ENCODE assay signal across 9 mouse cellular contexts in genomic region chr1:93731880-93732281, GRCm38 (mm10). TPM values are rescaled to one million over a fixed set of nuclear protein-coding genes. Genes with fewer than 3 reads are reported as not detected.
A peak's percentile ranks its signal among the peaks of the same experiment; 100 is the strongest.
DNase-seq lines count a peak whose midpoint lies in the region; ATAC-seq and TF ChIP-seq lines count a peak whose summit lies in the region.
"Had no signal": no experiment of that assay in that cellular context is flagged by ENCODE, and none has a peak within 500 bp of the region (broad histone marks: within the 10 kb centered on the region; RNA-seq: fewer than 3 reads in every experiment).

No protein-coding gene starts in this region.

- H3K27ac ChIP-seq in gastrocnemius, adult 2 months, result peak overlapping the region; percentile 81

- no peak for DNase-seq in gastrocnemius, adult 2 months
- no peak for DNase-seq in gastrocnemius, adult 8-10 months (ENCODE audit: low spot score in 2 of 2)
- peak; percentile 16 for DNase-seq in lung, postnatal 36 days
- DNase-seq in lung, postnatal 14 days, result no peak
- DNase-seq in kidney, postnatal 25 days, result peak; percentile 40 to 51
- DNase-seq in telencephalon, adult 2 months (ENCODE audit: low read depth, low spot score), result peak; percentile 35
- DNase-seq in adrenal gland, postnatal 14 days, result no peak
- DNase-seq: heart, postnatal 4 days had no signal

- ATAC-seq in erythroid progenitor cell, adult 5-6 weeks (replicated peaks; ENCODE audit: low FRiP score, poor library complexity, severe bottlenecking), result no peak

- H3K4me3 ChIP-seq in gastrocnemius, adult 2 months, result peak overlapping the region; percentile 59

- TF ChIP-seq CTCF in gastrocnemius, adult 2 months (IDR thresholded peaks at IDR 0.05), result no peak

- intact Hi-C loops in gastrocnemius, adult 2 months (cut with DNase I), result loop anchor here (10.0 kb wide), 1 partner anchor 217 kb away; the partner anchor contains the start of gene Farp2

RNA-seq across cellular contexts. Expression of gene Atg4b, which starts 19.4 kb away (rescaled TPM):
- total RNA-seq in gastrocnemius, adult 2 months (2021), result 10 to 100 TPM; 24.0 to 31.3 TPM
- 10 to 100 TPM; 26.7 to 33.4 (median 29.2) TPM for total RNA-seq in gastrocnemius, adult 8-10 months (2022)
- 67.8 and 91.4 TPM in 2 replicates for total RNA-seq in erythroid progenitor cell, adult 5-6 weeks (2015; ENCODE audit: low replicate concordance)
- 116 and 166 TPM in 2 replicates for total RNA-seq in erythroid progenitor cell, adult 5-6 weeks (2017; ENCODE audit: low replicate concordance)
- total RNA-seq in adrenal gland, postnatal 14 days (2021), result 67.3 and 69.4 TPM in 2 replicates

RNA-seq across cellular contexts. Expression of gene Thap4, which starts 22.8 kb away (rescaled TPM):
- total RNA-seq in gastrocnemius, adult 2 months (2021), result 10 to 100 TPM; 70.0 to 94.1 TPM
- total RNA-seq in gastrocnemius, adult 8-10 months (2022), result 100 to 1,000 TPM in 1 of 4 experiments, 10 to 100 TPM in 3; 66.2 to 113 (median 91.9) TPM
- 1.1 and 30.6 TPM in 2 replicates for total RNA-seq in erythroid progenitor cell, adult 5-6 weeks (2015; ENCODE audit: low replicate concordance)
- total RNA-seq in erythroid progenitor cell, adult 5-6 weeks (2017; ENCODE audit: low replicate concordance), result 3.1 and 14.1 TPM in 2 replicates
- 42.6 and 45.8 TPM in 2 replicates for total RNA-seq in adrenal gland, postnatal 14 days (2021)

RNA-seq across cellular contexts. Expression of gene Bok, which starts 46.4 kb away (rescaled TPM):
- 1 to 10 TPM in 1 of 2 experiments, under 1 TPM in 1; 0.59 to 1.1 TPM for total RNA-seq in gastrocnemius, adult 2 months (2021)
- total RNA-seq in gastrocnemius, adult 8-10 months (2022), result 1 to 10 TPM in 3 of 4 experiments, under 1 TPM in 1; 0.41 to 1.2 (median 1.0) TPM
- not detected in 2 replicates for total RNA-seq in erythroid progenitor cell, adult 5-6 weeks (2015; ENCODE audit: low replicate concordance)
- total RNA-seq in erythroid progenitor cell, adult 5-6 weeks (2017; ENCODE audit: low replicate concordance), result not detected in 2 replicates
- total RNA-seq in adrenal gland, postnatal 14 days (2021), result 9.9 and 12.2 TPM in 2 replicates

Comparison
In these comparisons a context has a peak if more than half of its experiments do, and no peak if none do; other contexts are left out.
1. DNase-seq: peak in lung, postnatal 36 days (single experiment), kidney, postnatal 25 days (2 of 2) and telencephalon, adult 2 months (single experiment); none in gastrocnemius, adult 2 months (single experiment), gastrocnemius, adult 8-10 months (0 of 2), lung, postnatal 14 days (single experiment) and adrenal gland, postnatal 14 days (single experiment).